Mouse (Mus musculus) kidney, adult 2 months (tissue): ENCODE results near the gene Ikzf5. TPM values are rescaled to one million over a fixed set of nuclear protein-coding genes. Genes with fewer than 3 reads are reported as not detected.

ENCODE experiments used
- DNase-seq: peaks from one replicate; pipeline ENCODE4 v3.0.0; 2021
- H3K27ac ChIP-seq: fragments of 200-500 bp; 2 replicates; pipeline ENCODE4 v1.5.1; 2012; ENCODE audit warnings: low read depth, low read length, control low read depth, inconsistent platforms; ENCODE audit not compliant: insufficient read depth
- H3K27me3 ChIP-seq: fragments of 200-500 bp; replicated peaks from 2 replicates; pipeline ENCODE4 v1.6.1; 2012; ENCODE audit warnings: mild to moderate bottlenecking, moderate library complexity, low read length, inconsistent platforms; ENCODE audit not compliant: control insufficient read depth, insufficient read depth
- H3K36me3 ChIP-seq: fragments of 200-500 bp; 2 replicates; pipeline ENCODE4 v1.6.1; 2012; ENCODE audit warnings: mild to moderate bottlenecking, moderate library complexity, low read length, inconsistent platforms; ENCODE audit not compliant: control insufficient read depth, insufficient read depth
- H3K4me1 ChIP-seq: fragments of 200-500 bp; 2 replicates; pipeline ENCODE4 v1.6.1; 2011; ENCODE audit warnings: low read length; ENCODE audit not compliant: control insufficient read depth, insufficient read depth
- H3K4me3 ChIP-seq: fragments of 200-500 bp; 2 replicates; pipeline ENCODE4 v1.5.1; 2011; ENCODE audit warnings: mild to moderate bottlenecking, low read depth, low read length, control low read depth; ENCODE audit not compliant: insufficient read depth
- CTCF ChIP-seq: fragments of 200-500 bp; conservative IDR thresholded peaks from 2 replicates; pipeline ENCODE4 v1.5.1; 2011; ENCODE audit warnings: low read depth, mild to moderate bottlenecking, control low read depth, low read length, moderate library complexity, mixed read lengths; ENCODE audit not compliant: insufficient read depth, insufficient read length
- POLR2A ChIP-seq: fragments of 200-500 bp; IDR thresholded peaks from one replicate; pipeline ENCODE4 v1.6.1; 2011; ENCODE audit warnings: low read depth, low read length, control low read depth
- WGBS: fragments of 180-500 bp; shearing (Covaris S2); methylation state at CpG from one replicate; pipeline ENCODE4 v1.1.7; 2018; 5-methylcytosine and 5-hydroxymethylcytosine counted together
- polyA plus RNA-seq: library from polyadenylated mRNA; depleted of rRNA; stranded (reverse); fragments of >200 nt; gene quantifications from 2 replicates; pipeline ENCODE4 v1.2.3, GENCODE M21; 2012

Gene Ikzf5
- polyA plus RNA-seq, 1 experiment, result 7.5 TPM

GRCm38 (mm10) chr7:131371880-131372651 lies 38.3 kb downstream of the Ikzf5 start:
- DNase-seq, result no peak
- no peak overlapping the region for H3K4me3 ChIP-seq
- H3K4me1 ChIP-seq, result no peaks in the 10 kb centered on the region
- no peak for TF ChIP-seq POLR2A
- no peaks in the 10 kb centered on the region for H3K27me3 ChIP-seq
- no peaks in the 10 kb centered on the region for H3K36me3 ChIP-seq
- 73% methylated on average over 9 of the region's 9 CpGs for WGBS
- no peak overlapping the region for H3K27ac ChIP-seq

DNA sequence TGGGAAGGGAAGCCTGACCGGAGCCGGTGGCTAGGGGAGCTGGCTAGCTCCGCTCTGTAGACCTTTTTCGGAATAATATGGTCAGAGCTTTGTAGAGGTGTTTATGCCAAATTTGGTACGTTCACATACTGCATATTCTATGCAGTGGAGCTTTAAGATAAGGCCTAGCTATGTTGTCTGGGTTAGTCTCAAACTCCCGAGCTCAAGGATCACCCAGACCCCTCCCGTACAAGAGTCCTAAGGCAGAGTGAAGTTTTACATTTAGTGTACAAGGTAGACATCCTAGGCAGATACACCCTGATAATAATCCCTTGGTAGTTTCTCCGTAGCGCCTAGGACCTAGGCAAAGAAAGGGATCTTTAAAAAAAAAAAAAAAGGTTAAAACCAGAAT lies 38.9 kb downstream of the Ikzf5 start:
- H3K27me3 ChIP-seq, result no peaks in the 10 kb centered on the region
- no peak for DNase-seq
- no peaks in the 10 kb centered on the region for H3K4me1 ChIP-seq
- no peaks in the 10 kb centered on the region for H3K36me3 ChIP-seq
- TF ChIP-seq POLR2A (no peak), CTCF (no peak)
- WGBS, result 6% methylated on average over 9 of the region's 9 CpGs
- H3K27ac ChIP-seq, result peak overlapping the region; percentile 71
- H3K4me3 ChIP-seq, result peak overlapping the region; percentile 74

- 4% methylated on average over 47 of the region's 47 CpGs for WGBS
- no peaks in the 10 kb centered on the region for H3K36me3 ChIP-seq
- TF ChIP-seq CTCF (peak; percentile 83), POLR2A (peak; percentile 79)
- peak; percentile 94 for DNase-seq
- no peaks in the 10 kb centered on the region for H3K4me1 ChIP-seq
- no peaks in the 10 kb centered on the region for H3K27me3 ChIP-seq
- peak within 1 kb of the TSS; percentile 74 for H3K4me3 ChIP-seq
- H3K27ac ChIP-seq, result peak within 1 kb of the TSS; percentile 71
These were observed 39.5 kb downstream of the Ikzf5 start, which contains the start of gene Pstk for GRCm38 (mm10) chr7:131370648-131371469. Pstk (plus strand) TSS chr7:131371141.

DNA sequence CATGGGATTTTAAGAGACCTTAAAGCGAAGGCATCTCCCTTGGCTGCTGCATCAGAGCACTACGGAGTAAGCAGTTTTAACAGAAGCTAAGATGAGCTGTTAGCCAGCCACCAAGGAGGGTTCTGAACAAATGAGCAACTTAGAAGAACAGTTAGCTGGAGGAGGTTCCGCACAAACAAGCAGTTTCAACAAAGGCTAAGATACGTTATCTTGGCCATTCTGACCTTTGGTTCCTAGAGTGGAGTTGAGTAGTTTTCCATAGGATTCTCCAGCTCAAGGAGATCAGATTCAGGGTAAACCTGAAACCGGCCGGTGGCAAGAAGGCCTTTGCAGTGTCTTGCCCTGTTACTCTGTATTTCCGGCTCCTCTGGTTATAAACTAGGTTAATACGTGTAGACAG lies 46.2 kb downstream of the Ikzf5 start:
- H3K27ac ChIP-seq, result no peak overlapping the region
- no peak overlapping the region for H3K4me3 ChIP-seq
- no peaks in the 10 kb centered on the region for H3K4me1 ChIP-seq
- H3K27me3 ChIP-seq, result no peaks in the 10 kb centered on the region
- no peak for DNase-seq
- TF ChIP-seq POLR2A, result no peak
- no peak for TF ChIP-seq CTCF
- WGBS, result 86% methylated on average over 8 of the region's 8 CpGs
- H3K36me3 ChIP-seq, result no peaks in the 10 kb centered on the region

GRCm38 (mm10) chr7:131362615-131363300 lies 47.6 kb downstream of the Ikzf5 start, which contains the start of gene 2310057M21Rik:
2310057M21Rik (minus strand) TSS chr7:131362759.
- no peaks in the 10 kb centered on the region for H3K36me3 ChIP-seq
- peak within 1 kb of the TSS; percentile 75 for H3K4me3 ChIP-seq
- H3K27me3 ChIP-seq, result no peaks in the 10 kb centered on the region
- WGBS, result under 1% methylated on average over 55 of the region's 55 CpGs
- DNase-seq, result peak; percentile 99
- TF ChIP-seq POLR2A (no peak), CTCF (no peak)
- no peaks in the 10 kb centered on the region for H3K4me1 ChIP-seq
- peak within 1 kb of the TSS; percentile 81 for H3K27ac ChIP-seq

DNA sequence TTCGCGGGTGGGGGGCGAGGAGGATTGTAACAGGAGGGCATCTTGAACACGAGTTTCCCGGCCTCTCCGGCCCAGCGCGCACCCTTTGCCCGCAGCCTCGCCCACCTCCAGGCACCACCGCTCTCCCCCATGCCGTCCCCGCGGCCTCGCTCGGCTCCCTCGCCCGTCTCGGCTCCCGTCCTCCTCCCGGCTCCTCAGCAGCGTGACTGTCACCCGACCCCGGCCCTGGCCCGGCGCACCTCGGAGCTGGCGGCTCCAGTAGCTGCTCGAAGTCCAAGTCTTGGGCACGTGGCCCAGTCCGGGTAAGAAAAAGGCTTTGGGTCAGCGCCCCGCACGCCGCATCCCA lies 48.1 kb downstream of the Ikzf5 start:
- Histone ChIP-seq H3K4me1 (no peaks in the 10 kb centered on the region), H3K4me3 (peak overlapping the region; percentile 75), H3K36me3 (no peaks in the 10 kb centered on the region), H3K27me3 (no peaks in the 10 kb centered on the region), H3K27ac (peak overlapping the region; percentile 58)
- under 1% methylated on average over 35 of the region's 35 CpGs for WGBS
- TF ChIP-seq POLR2A, result no peak
- TF ChIP-seq CTCF, result no peak
- DNase-seq, result no peak
